Mouse (Mus musculus) spleen, adult 2 months (tissue): ENCODE measurements around the gene 4930470P17Rik.

Experiments
- CTCF ChIP-seq: fragments of 200-500 bp; IDR thresholded peaks from 2 replicates; pipeline ENCODE4 v1.5.1; 2011; ENCODE audit warnings: mild to moderate bottlenecking, inconsistent platforms; ENCODE audit not compliant: insufficient read depth, insufficient read length, insufficient replicate concordance; ENCODE audit errors: extremely low read depth
- POLR2A ChIP-seq: fragments of 200-500 bp; IDR thresholded peaks from 2 replicates; pipeline ENCODE4 v1.6.1; 2011; ENCODE audit warnings: low read depth, low read length, inconsistent platforms

DNA sequence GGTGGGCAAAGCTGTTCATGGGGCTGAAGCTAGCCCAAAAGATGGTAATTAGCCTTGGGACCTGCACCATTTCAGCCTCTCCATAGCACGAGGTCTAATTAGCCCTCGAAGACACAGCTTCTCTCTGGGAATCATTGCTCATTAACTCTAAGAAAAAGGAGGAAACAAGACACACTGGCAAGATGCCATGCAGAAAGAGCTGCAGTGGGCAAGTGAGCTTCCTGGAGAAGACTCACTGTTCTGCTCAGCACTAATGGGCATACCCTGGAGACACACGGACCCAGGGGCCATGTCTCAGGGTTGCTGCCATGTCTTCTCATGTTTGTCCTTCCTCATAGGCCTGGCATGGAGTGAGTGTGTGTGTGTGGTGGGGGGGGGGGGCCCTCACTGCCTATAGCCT is 57.7 kb downstream of the 4930470P17Rik start:
- TF ChIP-seq CTCF (no peak), POLR2A (no peak)
